Mouse (Mus musculus): ENCODE measurements around the gene Ptbp3. TPM values are rescaled to one million over a fixed set of nuclear protein-coding genes. Genes with fewer than 3 reads are reported as not detected.

Ptbp3 gene
- polyA plus RNA-seq, 1 experiment from 2014 or later: 42.9 TPM

DNA sequence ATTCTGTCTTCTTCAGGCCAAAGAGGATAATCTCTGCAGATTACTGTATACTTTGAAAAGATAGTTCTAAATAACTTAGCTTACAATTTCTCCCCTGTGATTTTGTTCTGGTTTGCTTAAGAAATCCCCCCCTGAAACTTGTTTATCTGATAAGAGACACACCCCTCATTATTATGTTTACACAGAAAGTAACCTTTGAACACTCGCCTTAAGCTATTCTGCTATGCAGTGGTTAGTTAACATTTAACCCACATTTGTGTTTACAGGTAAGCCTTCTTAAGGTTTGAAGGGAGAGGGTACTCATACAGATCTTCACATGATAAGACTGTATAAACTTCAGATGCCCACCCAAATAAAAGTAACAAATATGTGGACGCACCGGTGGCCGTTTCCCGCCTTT, 3.7 kb upstream of the Ptbp3 start:
- Histone ChIP-seq H3K27me3 (no peaks in the 10 kb centered on the region), H3K4me3 (replicated peaks) (no peak overlapping the region), H3K27ac (replicated peaks) (no peak overlapping the region), H3K4me1 (no peaks in the 10 kb centered on the region), H3K9ac (no peak overlapping the region), H3K36me3 (no peaks in the 10 kb centered on the region), H3K4me2 (replicated peaks) (no peak overlapping the region), H3K9me3 (replicated peaks) (no peaks in the 10 kb centered on the region)
- 89% methylated on average over 5 of the region's 5 CpGs for WGBS
- no peak for ATAC-seq (ENCODE audit: insufficient number of reproducible peaks, low FRiP score, low TSS enrichment, low read depth)

DNA sequence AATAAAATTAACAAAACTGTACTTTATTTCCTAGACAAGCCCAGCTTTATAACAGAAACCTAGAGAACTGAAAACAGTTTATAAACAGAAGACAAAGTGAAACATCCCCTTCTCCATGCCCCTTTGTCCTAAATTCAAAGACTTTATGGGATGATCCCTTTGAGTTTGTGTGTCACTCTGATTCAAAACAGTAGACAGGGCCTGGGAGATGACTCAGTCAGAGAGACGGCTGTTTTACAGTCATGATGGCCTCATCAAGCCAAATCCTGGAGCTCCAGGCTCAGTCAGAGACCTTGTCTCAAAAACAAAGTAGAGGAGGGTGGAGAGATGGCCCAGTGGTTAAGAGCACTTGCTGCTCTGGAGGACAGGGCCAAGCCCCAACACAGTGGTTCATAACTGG, 2.7 kb upstream of the Ptbp3 start:
- Histone ChIP-seq H3K36me3 (no peaks in the 10 kb centered on the region), H3K9ac (no peak overlapping the region), H3K4me3 (replicated peaks) (no peak overlapping the region), H3K9me3 (replicated peaks) (no peaks in the 10 kb centered on the region), H3K27ac (replicated peaks) (no peak overlapping the region), H3K27me3 (no peaks in the 10 kb centered on the region), H3K4me1 (0 out of 2 replicates have a peak, but pooled peaks cover under 1% of the 10 kb centered on the region), H3K4me2 (replicated peaks) (no peak overlapping the region)
- WGBS: 82% methylated on average over 1 of the region's 1 CpGs
- no peak for ATAC-seq (ENCODE audit: insufficient number of reproducible peaks, low FRiP score, low TSS enrichment, low read depth)

DNA sequence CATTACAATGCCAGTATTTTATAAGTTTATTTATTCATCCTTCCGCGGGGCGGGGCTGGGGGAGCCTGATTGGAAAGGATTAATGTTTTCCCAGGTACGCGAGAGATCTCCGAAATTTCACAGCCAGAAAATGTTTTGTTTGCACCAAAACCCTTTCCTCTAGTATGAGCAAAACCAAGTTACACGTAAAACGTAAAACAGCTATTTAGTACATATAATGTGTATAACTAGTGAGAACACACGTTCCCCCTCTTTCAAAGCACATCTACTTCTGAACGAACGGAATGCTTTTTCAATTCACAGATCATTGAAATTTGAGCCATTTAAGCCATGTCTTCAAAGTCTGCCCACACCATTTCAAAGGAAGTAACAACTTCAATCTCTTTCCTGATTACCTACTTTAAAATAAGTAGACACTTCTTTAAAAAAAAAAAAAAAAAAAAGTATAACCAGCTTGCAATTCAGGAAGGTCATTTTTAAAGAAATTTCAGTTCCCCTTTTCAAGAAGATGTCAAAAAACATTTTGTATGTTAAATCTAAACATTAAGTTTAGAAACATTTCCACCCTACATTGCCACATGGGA, 905 bp upstream of the Ptbp3 start:
- 8% methylated on average over 11 of the region's 11 CpGs for WGBS
- Histone ChIP-seq H3K36me3 (no peaks in the 10 kb centered on the region), H3K9me3 (replicated peaks) (no peaks in the 10 kb centered on the region), H3K4me2 (replicated peaks) (peak overlapping the region; percentile 84), H3K27me3 (no peaks in the 10 kb centered on the region), H3K9ac (peak overlapping the region; percentile 80), H3K27ac (replicated peaks) (peak overlapping the region; percentile 88; the same call in 1 of the 2 replicates), H3K4me3 (replicated peaks) (peak overlapping the region; percentile 95), H3K4me1 (0 out of 2 replicates have a peak, but pooled peaks cover 7% of the 10 kb centered on the region)
- no peak for ATAC-seq (ENCODE audit: insufficient number of reproducible peaks, low FRiP score, low TSS enrichment, low read depth)

DNA sequence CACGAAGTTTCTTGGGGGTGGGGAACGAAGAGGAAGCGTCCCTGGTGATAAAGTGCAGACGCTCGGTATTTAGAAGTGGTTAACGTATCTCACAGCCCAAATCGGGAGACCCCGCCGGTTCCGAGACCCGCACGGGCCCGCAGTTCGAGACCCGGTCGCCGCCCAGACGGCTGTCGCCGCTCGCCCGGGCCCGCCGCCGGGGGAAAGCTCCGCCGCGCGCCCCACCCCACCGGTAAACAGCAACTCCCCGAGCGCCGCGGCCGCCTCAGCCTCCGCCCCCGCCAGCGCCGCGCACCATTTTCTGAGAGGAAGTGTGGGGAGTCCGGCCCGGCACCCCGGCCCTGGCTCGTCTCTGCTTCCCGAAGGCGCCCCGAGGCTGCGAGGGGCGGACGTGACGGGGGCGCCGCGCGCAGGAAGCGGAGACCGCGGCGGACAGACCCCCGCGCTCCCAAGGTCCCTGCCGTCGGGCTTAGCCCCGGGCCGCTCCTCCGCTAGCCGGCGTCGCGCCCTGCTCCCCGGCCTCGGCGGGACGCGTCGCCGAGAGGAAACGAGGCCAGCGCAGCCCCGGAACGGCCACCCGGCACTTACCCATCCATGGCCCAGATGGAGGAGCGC, 497 bp downstream of the Ptbp3 start:
- H3K9ac ChIP-seq: peak overlapping the region; percentile 90
- 0 out of 2 replicates have a peak, but pooled peaks cover 7% of the 10 kb centered on the region for H3K4me1 ChIP-seq
- H3K4me3 ChIP-seq (replicated peaks): peak overlapping the region; percentile 95
- WGBS: under 1% methylated on average over 82 of the region's 83 CpGs
- no peaks in the 10 kb centered on the region for H3K36me3 ChIP-seq
- H3K4me2 ChIP-seq (replicated peaks): peak overlapping the region; percentile 84
- ATAC-seq (ENCODE audit: insufficient number of reproducible peaks, low FRiP score, low TSS enrichment, low read depth): peak; percentile 79
- no peaks in the 10 kb centered on the region for H3K9me3 ChIP-seq (replicated peaks)
- H3K27me3 ChIP-seq: no peaks in the 10 kb centered on the region
- peak overlapping the region; percentile 97 for H3K27ac ChIP-seq (replicated peaks)

DNA sequence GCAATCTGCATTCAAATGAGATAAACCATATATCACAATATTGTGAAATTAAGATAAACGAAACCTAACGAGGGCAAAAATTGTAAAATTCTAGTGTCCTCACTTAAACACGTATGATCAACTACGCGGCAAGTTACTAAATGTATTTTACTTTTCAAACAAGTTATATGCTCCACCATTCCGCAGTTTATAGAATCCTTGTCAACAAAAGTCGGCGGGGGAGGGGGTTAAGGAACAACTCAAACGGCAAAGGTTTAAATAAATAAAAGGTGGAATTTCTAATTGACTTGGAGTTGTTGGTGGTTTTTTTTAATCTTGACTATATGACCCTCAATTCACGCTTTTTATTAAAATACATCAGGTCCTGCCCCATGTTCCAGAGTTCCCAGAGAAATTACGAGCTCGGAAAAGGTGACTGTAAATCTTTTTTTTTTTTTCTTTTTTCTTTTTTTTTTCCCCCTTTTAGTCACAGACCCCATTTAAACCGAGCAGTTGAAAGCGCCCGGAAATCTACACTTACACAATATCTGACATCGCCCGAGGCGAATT, 1.1 kb downstream of the Ptbp3 start:
- Histone ChIP-seq H3K27me3 (no peaks in the 10 kb centered on the region), H3K9me3 (replicated peaks) (no peaks in the 10 kb centered on the region), H3K4me2 (replicated peaks) (peak overlapping the region; percentile 84), H3K4me3 (replicated peaks) (peak overlapping the region; percentile 95), H3K36me3 (no peaks in the 10 kb centered on the region), H3K9ac (peak overlapping the region; percentile 90), H3K4me1 (0 out of 2 replicates have a peak, but pooled peaks cover 7% of the 10 kb centered on the region), H3K27ac (replicated peaks) (peak overlapping the region; percentile 97)
- ATAC-seq (ENCODE audit: insufficient number of reproducible peaks, low FRiP score, low TSS enrichment, low read depth): no peak
- WGBS: 3% methylated on average over 18 of the region's 18 CpGs

DNA sequence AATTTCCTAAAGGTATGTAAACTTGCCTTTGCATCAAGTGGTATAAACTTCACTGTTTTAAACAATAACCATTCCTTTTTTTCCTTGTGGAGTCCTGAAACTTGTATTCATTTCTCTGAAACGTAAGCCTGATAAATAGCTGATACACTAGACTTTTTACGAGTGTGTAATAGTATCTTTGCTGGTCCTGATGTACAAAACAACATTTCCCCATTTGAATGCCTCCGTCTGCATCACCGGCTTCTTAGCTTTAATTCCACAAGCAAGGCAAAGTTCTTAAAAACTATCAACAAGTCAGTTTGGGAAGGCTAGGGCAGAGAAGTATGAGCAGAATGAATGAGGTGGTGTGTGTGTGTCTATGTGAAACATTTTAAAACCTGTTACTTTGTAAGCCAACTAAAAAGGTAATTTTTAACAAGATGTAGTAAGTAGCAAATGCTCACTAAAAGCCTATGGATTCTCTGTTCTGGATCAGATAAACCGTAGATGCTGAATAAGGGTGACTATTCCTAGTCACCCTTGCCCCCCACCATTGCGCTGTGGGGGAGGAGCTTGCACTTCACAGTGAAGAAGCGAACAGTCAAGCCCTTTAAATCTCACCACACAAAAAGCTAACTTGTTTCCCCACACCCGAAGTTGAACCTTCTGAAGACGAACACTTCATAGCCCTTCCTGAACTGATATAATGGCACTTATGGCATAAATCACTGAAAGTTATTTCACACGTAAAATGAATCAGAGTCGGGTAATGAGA, 1.9 kb downstream of the Ptbp3 start:
- Histone ChIP-seq H3K36me3 (no peaks in the 10 kb centered on the region), H3K4me1 (0 out of 2 replicates have a peak, but pooled peaks cover 7% of the 10 kb centered on the region), H3K27ac (replicated peaks) (no peak overlapping the region), H3K4me3 (replicated peaks) (peak overlapping the region; percentile 95), H3K4me2 (replicated peaks) (peak overlapping the region; percentile 84), H3K9me3 (replicated peaks) (no peaks in the 10 kb centered on the region), H3K27me3 (no peaks in the 10 kb centered on the region), H3K9ac (no peak overlapping the region)
- WGBS: 21% methylated on average over 11 of the region's 11 CpGs
- ATAC-seq (ENCODE audit: insufficient number of reproducible peaks, low FRiP score, low TSS enrichment, low read depth): no peak

DNA sequence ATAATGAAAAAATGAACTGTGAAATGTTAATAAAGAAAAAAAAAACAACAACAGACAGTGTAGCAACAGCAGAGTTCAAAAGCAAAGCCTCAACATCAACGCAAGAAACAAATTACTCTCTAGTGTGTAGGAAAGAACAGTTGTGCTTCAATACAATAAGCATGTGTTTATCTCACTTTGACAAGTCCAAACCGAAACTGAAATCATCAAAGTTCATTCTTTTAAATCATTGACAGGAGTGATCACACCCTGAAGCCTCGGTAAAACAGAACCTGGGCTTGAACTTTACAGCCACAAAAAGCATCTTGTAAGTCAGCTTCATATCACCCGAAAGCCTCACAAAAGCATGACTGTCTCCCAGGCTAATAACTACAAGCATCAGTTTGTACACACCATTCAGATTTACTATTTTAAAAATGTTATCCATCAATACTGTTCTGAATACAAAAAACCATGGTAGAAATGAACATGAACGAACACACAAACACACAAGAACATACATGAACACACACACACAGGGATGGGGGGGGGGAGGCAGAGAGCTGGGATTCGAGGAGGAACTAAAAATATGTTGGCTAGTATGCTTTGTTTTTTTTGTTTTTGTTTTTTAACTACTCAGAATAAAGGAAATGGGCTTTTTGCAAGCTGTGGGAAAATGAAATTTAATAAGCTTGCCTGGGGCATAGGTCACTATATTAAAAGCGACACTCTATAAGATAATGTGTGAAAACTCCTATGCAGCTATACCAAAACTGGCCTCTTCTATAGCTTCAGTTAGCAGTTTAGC, 2.7 kb downstream of the Ptbp3 start:
- no peaks in the 10 kb centered on the region for H3K9me3 ChIP-seq (replicated peaks)
- H3K36me3 ChIP-seq: no peaks in the 10 kb centered on the region
- no peaks in the 10 kb centered on the region for H3K27me3 ChIP-seq
- H3K9ac ChIP-seq: no peak overlapping the region
- no peak overlapping the region for H3K4me2 ChIP-seq (replicated peaks)
- 0 out of 2 replicates have a peak, but pooled peaks cover 7% of the 10 kb centered on the region for H3K4me1 ChIP-seq
- no peak overlapping the region for H3K27ac ChIP-seq (replicated peaks)
- 45% methylated on average over 7 of the region's 7 CpGs for WGBS
- H3K4me3 ChIP-seq (replicated peaks): peak overlapping the region; percentile 95; the same call in 1 of the 2 replicates
- ATAC-seq (ENCODE audit: insufficient number of reproducible peaks, low FRiP score, low TSS enrichment, low read depth): no peak

DNA sequence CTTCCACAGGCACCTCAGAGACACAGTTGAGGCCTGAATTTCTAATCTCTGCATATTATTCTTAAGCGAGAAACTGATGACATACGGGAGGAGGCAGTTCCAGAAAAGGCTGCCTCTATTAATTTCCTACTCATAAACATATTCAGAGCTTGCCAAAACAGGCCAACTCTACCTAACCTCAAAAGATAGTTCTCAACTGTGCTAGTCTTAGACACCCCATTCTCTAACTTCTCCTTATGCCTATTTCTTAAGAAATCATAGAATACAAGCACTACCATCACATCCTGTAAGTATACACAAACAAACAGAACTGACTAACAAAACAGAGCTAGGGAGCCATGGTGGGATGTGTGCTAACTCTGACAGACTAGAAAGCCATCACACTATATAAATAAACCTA, 4.5 kb downstream of the Ptbp3 start:
- H3K27ac ChIP-seq (replicated peaks): no peak overlapping the region
- 61% methylated on average over 2 of the region's 2 CpGs for WGBS
- no peak overlapping the region for H3K4me3 ChIP-seq (replicated peaks)
- H3K4me1 ChIP-seq: 0 out of 2 replicates have a peak, but pooled peaks cover 7% of the 10 kb centered on the region
- H3K9me3 ChIP-seq (replicated peaks): no peaks in the 10 kb centered on the region
- H3K27me3 ChIP-seq: no peaks in the 10 kb centered on the region
- no peak overlapping the region for H3K4me2 ChIP-seq (replicated peaks)
- no peak for ATAC-seq (ENCODE audit: insufficient number of reproducible peaks, low FRiP score, low TSS enrichment, low read depth)
- H3K9ac ChIP-seq: no peak overlapping the region
- no peaks in the 10 kb centered on the region for H3K36me3 ChIP-seq

DNA sequence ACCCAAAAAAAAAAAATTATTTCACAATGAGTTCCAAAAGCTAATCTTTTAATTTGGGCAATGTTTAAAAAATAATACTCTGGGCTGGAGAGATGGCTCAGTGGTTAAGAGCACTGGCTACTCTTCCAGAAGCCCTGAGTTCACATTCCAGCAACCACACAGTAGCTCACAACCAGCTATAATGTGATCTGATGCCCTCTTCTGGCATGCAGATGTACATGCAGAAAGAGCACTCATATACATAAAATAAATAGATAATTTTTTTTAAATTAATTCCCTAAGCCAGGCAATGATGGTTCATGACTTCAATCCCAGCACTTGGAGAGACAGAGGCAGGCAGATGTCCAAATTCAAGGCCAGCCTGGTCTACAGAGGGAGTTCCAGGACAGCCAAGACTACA, 6.2 kb downstream of the Ptbp3 start:
- no peaks in the 10 kb centered on the region for H3K36me3 ChIP-seq
- no peak for ATAC-seq (ENCODE audit: insufficient number of reproducible peaks, low FRiP score, low TSS enrichment, low read depth)
- H3K4me3 ChIP-seq (replicated peaks): no peak overlapping the region
- no peaks in the 10 kb centered on the region for H3K27me3 ChIP-seq
- no peak overlapping the region for H3K9ac ChIP-seq
- no peak overlapping the region for H3K4me2 ChIP-seq (replicated peaks)
- 0 out of 2 replicates have a peak, but pooled peaks cover 7% of the 10 kb centered on the region for H3K4me1 ChIP-seq
- no peak overlapping the region for H3K27ac ChIP-seq (replicated peaks)
- no peaks in the 10 kb centered on the region for H3K9me3 ChIP-seq (replicated peaks)

DNA sequence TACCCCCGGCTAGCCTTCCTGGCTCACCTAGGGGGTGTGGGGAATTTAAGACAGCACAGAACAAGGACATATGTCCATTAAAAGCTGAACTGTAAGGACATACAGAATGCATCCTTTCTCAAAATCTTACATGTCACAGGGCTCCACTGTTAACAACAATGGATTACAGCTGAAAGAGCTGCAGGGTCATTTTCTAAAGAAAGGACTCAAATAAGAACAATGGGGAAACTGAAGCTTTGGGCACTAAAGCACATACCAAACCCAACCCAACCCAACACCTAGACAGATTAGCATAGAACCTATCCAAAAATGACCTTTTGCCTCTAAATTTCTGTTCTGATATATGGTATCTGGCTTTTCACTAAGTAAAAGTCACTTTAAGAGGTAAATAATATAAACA, 12.9 kb downstream of the Ptbp3 start:
- no peak overlapping the region for H3K9ac ChIP-seq
- no peaks in the 10 kb centered on the region for H3K4me1 ChIP-seq
- no peak overlapping the region for H3K4me3 ChIP-seq (replicated peaks)
- WGBS: 87% methylated on average over 1 of the region's 1 CpGs
- H3K27me3 ChIP-seq: no peaks in the 10 kb centered on the region
- no peak overlapping the region for H3K4me2 ChIP-seq (replicated peaks)
- ATAC-seq (ENCODE audit: insufficient number of reproducible peaks, low FRiP score, low TSS enrichment, low read depth): no peak
- no peak overlapping the region for H3K27ac ChIP-seq (replicated peaks)
- no peaks in the 10 kb centered on the region for H3K36me3 ChIP-seq
- H3K9me3 ChIP-seq (replicated peaks): no peaks in the 10 kb centered on the region

DNA sequence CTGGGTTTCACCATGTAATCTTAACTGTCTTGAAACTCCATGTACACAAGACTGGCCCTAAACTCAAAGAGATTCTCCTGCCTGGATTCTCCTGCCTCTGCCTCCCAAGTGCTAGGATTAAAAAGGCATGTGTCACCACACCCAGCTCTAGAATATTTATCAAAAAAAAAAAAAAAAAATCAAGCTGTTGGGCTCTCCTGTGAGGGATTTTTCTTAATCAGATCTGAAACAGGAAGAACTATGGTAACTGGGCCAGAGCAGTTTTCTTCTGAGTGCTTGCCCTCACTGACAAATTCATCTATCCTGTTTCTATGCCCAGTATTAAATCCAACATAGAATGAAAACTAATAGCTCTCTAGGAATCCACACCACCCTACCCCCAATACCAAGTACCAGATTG, 13.5 kb downstream of the Ptbp3 start:
- ATAC-seq (ENCODE audit: insufficient number of reproducible peaks, low FRiP score, low TSS enrichment, low read depth): no peak
- Histone ChIP-seq H3K9me3 (replicated peaks) (no peaks in the 10 kb centered on the region), H3K4me3 (replicated peaks) (no peak overlapping the region), H3K9ac (no peak overlapping the region), H3K27me3 (no peaks in the 10 kb centered on the region), H3K4me1 (no peaks in the 10 kb centered on the region), H3K36me3 (no peaks in the 10 kb centered on the region), H3K27ac (replicated peaks) (no peak overlapping the region), H3K4me2 (replicated peaks) (no peak overlapping the region)
